Mouse (Mus musculus) left cerebral cortex, postnatal 14 days (tissue): ENCODE results near the gene Car7. TPM values are rescaled to one million over a fixed set of nuclear protein-coding genes. Genes with fewer than 3 reads are reported as not detected.

Source experiments
- total RNA-seq, 2 experiments: library from RNA; stranded (reverse); gene quantifications; 2 replicates each; pipeline ENCODE4 v1.2.3; 2021

Car7 gene
- total RNA-seq, 2 experiments from 2014 or later, result 28.9 to 36.4 TPM

Other genes with a start within 250 kb of the Car7 start
- gene Cmtm2a, start 241.5 kb upstream of the Car7 start, total RNA-seq, result not detected
- not detected for gene Gm45711, start 224.6 kb upstream of the Car7 start, total RNA-seq
- gene Cmtm1, start 224.5 kb upstream of the Car7 start, total RNA-seq, result not detected
- gene Gm11020, start 213.1 kb upstream of the Car7 start, total RNA-seq, result not detected
- not detected for gene Cmtm2b, start 212.5 kb upstream of the Car7 start, total RNA-seq
- 10 to 100 TPM; 12.2 to 21.8 TPM for gene Cmtm3, start 195.3 kb upstream of the Car7 start, total RNA-seq
- gene Cmtm4, start 138.9 kb upstream of the Car7 start, total RNA-seq, result 10 to 100 TPM; 71.3 to 72.9 TPM
- gene Dync1li2, start 91.6 kb upstream of the Car7 start, total RNA-seq, result 100 to 1,000 TPM; 254 to 257 TPM
- gene Terb1, start 24.8 kb upstream of the Car7 start, total RNA-seq, result 1 to 10 TPM; 1.0 to 1.6 TPM
- 10 to 100 TPM; 50.1 to 52.2 TPM for gene Nae1, start 52 bp upstream of the Car7 start, total RNA-seq
- gene Pdp2, start 56.8 kb downstream of the Car7 start, total RNA-seq, result 1 to 10 TPM; 8.8 to 9.0 TPM
- not detected for gene Cdh16, start 89.7 kb downstream of the Car7 start, total RNA-seq
- 1 to 10 TPM; 4.8 to 5.1 TPM for gene Rrad, start 96.6 kb downstream of the Car7 start, total RNA-seq
- 10 to 100 TPM; 30.7 to 32.1 TPM for gene Ciao2b, start 107.3 kb downstream of the Car7 start, total RNA-seq
- gene Ces2a, start 199.3 kb downstream of the Car7 start, total RNA-seq, result not detected